Mouse (Mus musculus) WW6 (cell line): Measurements from ENCODE around the gene Fam81a.

Experiments
- DNase-seq: peaks from one replicate; pipeline ENCODE4 v3.0.0-alpha.2; 2013; ENCODE audit warnings: low read depth, low spot score

The Fam81a gene

GRCm38 (mm10) chr9:70109279-70109678, 33.1 kb downstream of the Fam81a start:
- no peak for DNase-seq

GRCm38 (mm10) chr9:70108151-70108550, 34.2 kb downstream of the Fam81a start:
- DNase-seq: no peak

GRCm38 (mm10) chr9:70105573-70105972, 36.8 kb downstream of the Fam81a start:
- DNase-seq: no peak

GRCm38 (mm10) chr9:70103106-70103505, 39.3 kb downstream of the Fam81a start:
- no peak for DNase-seq

GRCm38 (mm10) chr9:70097542-70097941, 44.8 kb downstream of the Fam81a start:
- DNase-seq: no peak

- no peak for DNase-seq
These were observed 47.3 kb downstream of the Fam81a start for GRCm38 (mm10) chr9:70095016-70095415.

- DNase-seq: no peak
These were observed 51.8 kb downstream of the Fam81a start for GRCm38 (mm10) chr9:70090541-70090940.

GRCm38 (mm10) chr9:70088786-70089096, 53.6 kb downstream of the Fam81a start:
- no peak for DNase-seq

GRCm38 (mm10) chr9:70088041-70088785, 54.1 kb downstream of the Fam81a start:
- no peak for DNase-seq

GRCm38 (mm10) chr9:70087379-70087778, 55.0 kb downstream of the Fam81a start:
- no peak for DNase-seq

GRCm38 (mm10) chr9:70086091-70086490, 56.3 kb downstream of the Fam81a start:
- DNase-seq: no peak

- no peak for DNase-seq
These were observed 58.3 kb downstream of the Fam81a start for GRCm38 (mm10) chr9:70084107-70084506.

- DNase-seq: no peak
These were observed 59.8 kb downstream of the Fam81a start for GRCm38 (mm10) chr9:70082357-70083204.

- DNase-seq: no peak
These were observed 60.6 kb downstream of the Fam81a start for GRCm38 (mm10) chr9:70081767-70082166.

GRCm38 (mm10) chr9:70080976-70081375, 61.4 kb downstream of the Fam81a start:
- no peak for DNase-seq

GRCm38 (mm10) chr9:70080027-70080800, 62.1 kb downstream of the Fam81a start:
- no peak for DNase-seq

- no peak for DNase-seq
These were observed 64.3 kb downstream of the Fam81a start for GRCm38 (mm10) chr9:70078034-70078433.

- no peak for DNase-seq
These were observed 65.2 kb downstream of the Fam81a start for GRCm38 (mm10) chr9:70077170-70077569.

GRCm38 (mm10) chr9:70072387-70072786, 70.0 kb downstream of the Fam81a start:
- DNase-seq: no peak

- DNase-seq: no peak
These were observed 72.4 kb downstream of the Fam81a start for GRCm38 (mm10) chr9:70069961-70070435.

GRCm38 (mm10) chr9:70067497-70067896, 74.9 kb downstream of the Fam81a start:
- DNase-seq: no peak

- no peak for DNase-seq
These were observed 80.3 kb downstream of the Fam81a start for GRCm38 (mm10) chr9:70062012-70062411.
